Mouse (Mus musculus) liver, embryonic 15.5 days (tissue): ENCODE data around the gene Ciao2b. TPM values are rescaled to one million over a fixed set of nuclear protein-coding genes. Genes with fewer than 3 reads are reported as not detected.

ENCODE experiments used
- ATAC-seq: fragments of 200-750 bp; cut with Nextera tagmentation; 2 replicates; pipeline ENCODE4 v1.8.0; 2017; ENCODE audit warnings: moderate number of reproducible peaks, mild to moderate bottlenecking, moderate library complexity; ENCODE audit not compliant: insufficient read depth
- H3K27ac ChIP-seq: fragments of 300-500 bp; sonication (generic); replicated peaks from 2 replicates; pipeline ENCODE4 v1.5.1; 2015; ENCODE audit warnings: mild to moderate bottlenecking, inconsistent platforms
- H3K27me3 ChIP-seq: fragments of 300-500 bp; sonication (generic); 2 replicates; pipeline ENCODE4 v1.6.1; 2015; ENCODE audit warnings: mild to moderate bottlenecking, inconsistent platforms
- H3K36me3 ChIP-seq: fragments of 300-500 bp; sonication (generic); replicated peaks from 2 replicates; pipeline ENCODE4 v1.6.1; 2015; ENCODE audit warnings: moderate library complexity, mild to moderate bottlenecking, inconsistent platforms
- H3K4me1 ChIP-seq: fragments of 300-500 bp; sonication (generic); replicated peaks from 2 replicates; pipeline ENCODE4 v1.6.1; 2015; ENCODE audit warnings: inconsistent platforms
- H3K4me2 ChIP-seq: fragments of 300-500 bp; sonication (generic); 2 replicates; pipeline ENCODE4 v1.6.1; 2015; ENCODE audit warnings: moderate library complexity, mild to moderate bottlenecking, inconsistent platforms
- H3K4me3 ChIP-seq: fragments of 300-500 bp; sonication (generic); replicated peaks from 2 replicates; pipeline ENCODE4 v1.5.1; 2015; ENCODE audit warnings: mild to moderate bottlenecking, inconsistent platforms
- H3K9ac ChIP-seq: fragments of 300-500 bp; sonication (generic); 2 replicates; pipeline ENCODE4 v1.6.1; 2015; ENCODE audit warnings: moderate library complexity, mild to moderate bottlenecking, inconsistent platforms
- H3K9me3 ChIP-seq: fragments of 300-500 bp; sonication (generic); replicated peaks from 2 replicates; pipeline ENCODE4 v1.6.1; 2016; ENCODE audit warnings: inconsistent platforms
- WGBS: fragments of 180-500 bp; shearing (Covaris S2); methylation state at CpG from one replicate; pipeline ENCODE4 v1.1.7; 2015; ENCODE audit warnings: mixed read lengths; ENCODE audit not compliant: insufficient replicate concordance; 5-methylcytosine and 5-hydroxymethylcytosine counted together
- polyA plus RNA-seq: library from polyadenylated mRNA; unstranded; fragments of >200 nt; fragmentation: Nextera tagmentation; extraction: Ambion mirVana; gene quantifications from 2 replicates; pipeline ENCODE4 v1.2.1, GENCODE M21; 2015

Ciao2b gene
- polyA plus RNA-seq, 1 experiment from 2014 or later: 44.3 TPM

DNA sequence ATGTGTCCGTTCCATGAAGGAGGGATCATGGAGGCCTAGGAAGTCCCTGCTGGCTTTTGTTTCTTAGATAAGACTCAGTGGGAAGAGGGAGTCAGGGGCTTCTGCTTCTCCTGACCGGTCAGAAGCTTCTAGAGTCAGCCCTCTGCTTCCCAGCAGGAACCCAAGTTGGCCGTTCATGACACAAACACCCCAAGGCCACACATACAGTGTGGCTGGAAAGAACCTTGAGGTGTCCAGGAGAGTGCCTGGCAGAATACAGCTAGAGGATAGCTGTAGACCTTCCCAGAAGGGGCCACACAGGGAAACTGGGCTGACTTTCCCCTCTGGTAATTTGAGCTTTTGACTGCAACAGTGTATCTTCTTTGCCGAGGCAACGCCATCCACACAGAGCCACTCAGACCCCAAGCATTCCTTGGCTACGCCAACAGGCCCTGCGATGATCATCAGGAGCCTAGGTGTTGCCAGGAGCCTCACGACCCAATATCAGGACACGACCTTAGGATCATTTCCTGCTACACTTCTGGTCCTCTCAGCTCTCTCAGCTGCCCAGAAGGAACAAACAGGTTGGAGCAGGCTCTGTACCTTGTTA, 8.5 kb downstream of the Ciao2b start:
- Histone ChIP-seq H3K9me3 (no peaks in the 10 kb centered on the region), H3K4me3 (no peak overlapping the region), H3K4me1 (peaks cover 18% of the 10 kb centered on the region), H3K27ac (no peak overlapping the region), H3K27me3 (peaks cover 38% of the 10 kb centered on the region), H3K4me2 (no peak overlapping the region), H3K9ac (no peak overlapping the region), H3K36me3 (peaks cover 6% of the 10 kb centered on the region; the same call in 1 of the 2 replicates)
- 50% methylated on average over 9 of the region's 9 CpGs for WGBS
- ATAC-seq: no peak

DNA sequence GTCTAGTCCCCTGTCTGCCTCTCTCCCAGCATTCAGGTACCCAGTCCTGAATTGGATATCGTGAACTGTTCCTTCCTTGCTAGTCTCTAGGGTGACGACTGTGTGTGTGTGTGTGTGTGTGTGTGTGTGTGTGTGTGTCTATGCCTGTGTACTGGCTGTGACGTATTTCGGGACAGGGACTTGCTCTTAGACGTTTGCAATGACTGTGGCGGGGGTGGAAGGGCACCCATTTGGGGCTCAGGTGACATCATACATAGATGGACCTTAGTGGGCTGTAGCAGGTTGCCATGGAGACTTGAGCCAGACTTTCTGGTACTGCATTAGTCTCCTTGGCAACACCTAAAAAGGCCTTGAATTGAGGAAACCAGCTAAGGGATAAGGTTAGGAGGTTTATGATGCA, 9.3 kb downstream of the Ciao2b start:
- H3K27me3 ChIP-seq: peaks cover 38% of the 10 kb centered on the region
- H3K4me3 ChIP-seq: no peak overlapping the region
- no peaks in the 10 kb centered on the region for H3K9me3 ChIP-seq
- no peaks in the 10 kb centered on the region for H3K36me3 ChIP-seq
- ATAC-seq: no peak
- H3K4me1 ChIP-seq: peaks cover 18% of the 10 kb centered on the region
- H3K4me2 ChIP-seq: no peak overlapping the region
- H3K9ac ChIP-seq: no peak overlapping the region
- H3K27ac ChIP-seq: no peak overlapping the region
- WGBS: 58% methylated on average over 6 of the region's 6 CpGs

DNA sequence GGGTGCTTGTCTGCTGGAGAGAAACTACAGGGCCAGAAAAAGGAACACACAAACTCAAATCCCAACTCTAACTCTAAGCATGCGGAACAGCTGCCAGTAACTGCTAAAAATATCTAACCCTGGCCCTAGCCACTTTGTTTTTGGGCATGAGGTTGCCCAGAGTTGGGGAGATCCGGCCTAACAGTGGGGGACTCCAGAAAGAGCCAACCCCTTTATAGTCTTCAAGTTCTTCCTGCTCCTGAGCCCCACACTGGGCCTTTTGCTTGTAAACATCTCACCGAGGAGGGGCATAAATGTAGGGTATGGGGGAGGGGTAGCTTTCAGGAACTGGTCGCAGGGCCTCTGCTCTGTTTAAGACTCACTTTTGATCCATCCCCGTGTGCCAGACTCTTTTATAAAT, 9.8 kb downstream of the Ciao2b start:
- Histone ChIP-seq H3K27ac (no peak overlapping the region), H3K4me1 (peaks cover 18% of the 10 kb centered on the region), H3K9ac (no peak overlapping the region), H3K36me3 (no peaks in the 10 kb centered on the region), H3K4me2 (peak overlapping the region; percentile 53; the same call in 1 of the 2 replicates), H3K4me3 (no peak overlapping the region), H3K27me3 (peaks cover 38% of the 10 kb centered on the region), H3K9me3 (no peaks in the 10 kb centered on the region)
- no peak for ATAC-seq
- 26% methylated on average over 5 of the region's 5 CpGs for WGBS

DNA sequence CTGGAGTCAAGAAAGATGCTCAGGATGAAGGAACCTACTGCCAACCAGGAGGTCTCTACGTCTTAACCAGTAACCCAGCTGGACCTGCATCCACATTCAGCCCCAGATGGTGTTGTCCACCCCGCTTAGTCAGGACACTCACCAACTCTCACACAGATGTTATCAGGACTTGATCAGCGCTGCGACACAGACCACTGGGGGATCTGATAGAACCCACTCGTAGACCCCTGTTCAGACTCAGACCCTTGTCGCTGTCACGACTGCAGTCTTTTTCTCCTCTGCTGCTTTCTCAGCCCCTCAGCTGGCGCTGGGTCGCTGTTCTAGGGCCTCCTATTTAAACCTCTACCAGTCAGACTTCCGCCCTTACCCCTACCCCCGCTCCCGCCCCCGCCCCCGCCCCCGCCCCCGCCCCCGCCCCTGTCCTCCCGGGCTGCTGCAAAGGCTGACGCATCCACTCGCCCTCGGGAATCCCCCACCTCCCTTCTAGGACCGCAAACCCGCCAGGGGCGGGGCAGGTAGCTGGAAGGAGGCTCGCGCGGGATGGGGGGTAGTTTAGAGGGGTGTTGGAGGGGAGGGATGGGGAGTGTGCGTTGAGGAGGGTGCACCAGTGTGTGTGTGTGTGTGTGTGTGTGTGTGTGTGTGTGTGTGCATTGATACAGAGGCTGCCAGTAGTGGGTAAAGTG, 10.6 kb downstream of the Ciao2b start, which contains the start of gene Rrad:
Rrad (minus strand) TSS at position 347 of the 683 bp plus-strand sequence.
- Histone ChIP-seq H3K4me3 (peak within 1 kb of the TSS; percentile 31), H3K9ac (no peak within 1 kb of the TSS), H3K36me3 (no peaks in the 10 kb centered on the region), H3K27me3 (peaks cover 38% of the 10 kb centered on the region), H3K9me3 (no peaks in the 10 kb centered on the region), H3K27ac (no peak within 1 kb of the TSS), H3K4me2 (peak within 1 kb of the TSS; percentile 53), H3K4me1 (peaks cover 18% of the 10 kb centered on the region)
- ATAC-seq: no peak
- WGBS: under 1% methylated on average over 28 of the region's 28 CpGs

DNA sequence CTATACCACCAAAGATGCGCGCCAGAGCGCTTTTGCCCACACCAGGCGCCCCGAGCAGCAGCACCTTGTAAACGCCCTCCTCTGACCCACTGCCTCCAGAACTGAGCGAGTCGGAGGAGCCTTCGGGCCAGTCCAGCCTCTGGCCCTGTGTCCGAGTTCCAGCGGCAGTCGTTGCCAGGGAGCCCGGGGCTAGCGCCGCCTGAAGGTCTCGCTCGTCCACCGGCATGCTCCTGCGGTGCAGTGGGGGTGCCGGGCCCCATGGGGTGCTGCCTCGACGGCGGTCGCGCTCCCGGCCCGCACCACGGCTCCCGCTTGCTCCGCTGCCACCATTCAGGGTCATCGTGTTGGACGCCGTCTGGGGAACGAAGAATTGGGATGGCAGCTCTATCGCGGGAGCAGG, 11.2 kb downstream of the Ciao2b start:
- H3K4me3 ChIP-seq: peak overlapping the region; percentile 31
- no peak for ATAC-seq
- WGBS: 2% methylated on average over 36 of the region's 36 CpGs
- no peak overlapping the region for H3K9ac ChIP-seq
- no peaks in the 10 kb centered on the region for H3K36me3 ChIP-seq
- no peak overlapping the region for H3K27ac ChIP-seq
- H3K4me2 ChIP-seq: peak overlapping the region; percentile 53
- no peaks in the 10 kb centered on the region for H3K9me3 ChIP-seq
- H3K27me3 ChIP-seq: peaks cover 38% of the 10 kb centered on the region
- peaks cover 18% of the 10 kb centered on the region for H3K4me1 ChIP-seq

GRCm38 (mm10) chr8:104630111-104630479, 11.7 kb downstream of the Ciao2b start:
- Histone ChIP-seq H3K4me1 (peaks cover 18% of the 10 kb centered on the region), H3K4me3 (no peak overlapping the region), H3K9me3 (no peaks in the 10 kb centered on the region), H3K27me3 (peaks cover 38% of the 10 kb centered on the region), H3K27ac (no peak overlapping the region), H3K36me3 (no peaks in the 10 kb centered on the region), H3K4me2 (peak overlapping the region; percentile 53; the same call in 1 of the 2 replicates), H3K9ac (no peak overlapping the region)
- WGBS: 29% methylated on average over 8 of the region's 8 CpGs
- ATAC-seq: no peak

DNA sequence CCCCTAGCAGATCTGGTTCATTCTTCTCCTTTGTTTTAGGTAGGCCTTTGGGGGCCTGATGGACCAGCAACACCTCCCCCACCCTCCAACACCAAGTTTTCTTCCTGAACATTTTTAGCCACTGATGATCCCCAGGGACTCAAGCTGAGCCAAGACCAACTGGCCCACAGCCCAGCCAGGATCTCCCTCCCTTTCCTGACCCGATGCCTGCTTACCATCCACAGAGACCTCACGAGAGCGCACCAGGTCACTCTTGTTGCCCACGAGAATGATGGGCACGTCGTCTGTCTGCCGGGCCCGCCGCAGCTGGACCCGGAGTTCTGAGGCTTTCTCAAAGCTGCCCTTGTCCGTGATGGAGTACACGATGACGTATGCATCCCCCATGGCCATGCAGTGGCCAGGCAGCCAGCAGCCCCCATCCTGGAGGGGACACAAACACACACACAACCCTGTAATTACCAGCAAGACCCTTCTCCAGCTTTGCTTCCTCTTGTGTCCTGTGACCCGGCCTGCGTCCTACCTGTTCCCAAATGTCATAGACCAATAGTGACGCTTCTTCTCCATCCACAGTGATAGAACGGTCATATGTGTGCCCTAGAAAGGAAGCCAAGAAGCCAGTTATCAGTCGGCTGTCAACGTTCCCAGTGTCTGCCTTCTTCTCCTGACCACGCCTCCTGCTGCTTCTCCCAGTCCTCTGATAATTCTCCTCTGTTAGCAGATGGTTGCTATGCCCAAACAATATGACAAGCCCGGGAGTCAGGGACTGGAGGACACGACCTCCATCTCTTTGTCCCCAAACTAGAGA, 12.3 kb downstream of the Ciao2b start:
- no peaks in the 10 kb centered on the region for H3K36me3 ChIP-seq
- no peak overlapping the region for H3K27ac ChIP-seq
- H3K9ac ChIP-seq: no peak overlapping the region
- ATAC-seq: no peak
- H3K27me3 ChIP-seq: peaks cover 38% of the 10 kb centered on the region
- peaks cover 18% of the 10 kb centered on the region for H3K4me1 ChIP-seq
- no peaks in the 10 kb centered on the region for H3K9me3 ChIP-seq
- WGBS: 49% methylated on average over 22 of the region's 22 CpGs
- H3K4me3 ChIP-seq: no peak overlapping the region
- no peak overlapping the region for H3K4me2 ChIP-seq

GRCm38 (mm10) chr8:104628402-104628801, 13.4 kb downstream of the Ciao2b start:
- ATAC-seq: no peak

DNA sequence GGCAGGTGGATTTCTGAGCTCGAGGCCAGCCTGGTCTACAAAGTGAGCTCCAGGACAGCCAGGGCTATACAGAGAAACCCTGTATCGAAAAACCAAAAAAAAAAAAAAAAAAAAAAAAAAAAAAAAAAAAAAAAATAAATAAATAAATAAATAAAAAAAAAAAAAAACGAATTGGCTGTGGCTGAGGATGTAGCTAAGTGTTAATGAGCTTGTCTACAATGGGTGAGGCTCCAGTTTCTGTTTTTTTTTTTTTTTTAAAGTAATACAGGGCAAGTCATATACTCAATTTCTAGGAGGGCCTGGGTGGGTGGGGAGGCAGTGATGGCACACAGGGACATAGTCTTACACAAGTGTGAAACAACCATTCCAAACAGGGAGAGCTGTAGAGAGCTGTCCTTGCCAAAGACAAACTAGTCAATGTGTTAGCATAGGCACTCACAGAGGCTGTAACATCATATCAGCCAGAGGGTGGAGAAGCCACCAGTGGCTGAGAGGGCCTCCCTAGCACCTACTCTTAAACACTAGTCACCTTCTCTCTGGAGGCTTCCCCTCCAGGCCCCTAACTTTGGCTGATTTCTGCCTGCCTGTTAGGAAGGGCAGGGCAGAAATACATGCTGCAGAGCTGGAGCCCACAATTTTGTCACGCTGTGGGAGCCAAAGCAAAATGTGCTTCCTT, 14.6 kb downstream of the Ciao2b start:
- no peak overlapping the region for H3K4me2 ChIP-seq
- no peak for ATAC-seq
- H3K27ac ChIP-seq: no peak overlapping the region
- no peak overlapping the region for H3K9ac ChIP-seq
- no peaks in the 10 kb centered on the region for H3K9me3 ChIP-seq
- peaks cover 18% of the 10 kb centered on the region for H3K4me1 ChIP-seq
- 61% methylated on average over 4 of the region's 4 CpGs for WGBS
- no peak overlapping the region for H3K4me3 ChIP-seq
- H3K36me3 ChIP-seq: no peaks in the 10 kb centered on the region
- H3K27me3 ChIP-seq: peaks cover 34% of the 10 kb centered on the region

More at GRCm38 (mm10) chr8:104628402-104628801, 13.4 kb downstream of the Ciao2b start:
- Histone ChIP-seq H3K27ac (no peak overlapping the region), H3K27me3 (peaks cover 38% of the 10 kb centered on the region), H3K9me3 (no peaks in the 10 kb centered on the region), H3K4me2 (no peak overlapping the region), H3K4me1 (peaks cover 18% of the 10 kb centered on the region), H3K4me3 (no peak overlapping the region), H3K9ac (no peak overlapping the region), H3K36me3 (no peaks in the 10 kb centered on the region)
- WGBS: 86% methylated on average over 21 of the region's 21 CpGs

GRCm38 (mm10) chr8:104624161-104624560, 17.6 kb downstream of the Ciao2b start, which contains the start of gene Cdh16:
Cdh16 (minus strand) TSS chr8:104624396.
- peaks cover 3% of the 10 kb centered on the region; the same call in 1 of the 2 replicates for H3K27me3 ChIP-seq
- 48% methylated on average over 6 of the region's 6 CpGs for WGBS
- H3K4me1 ChIP-seq: no peaks in the 10 kb centered on the region
- no peak within 1 kb of the TSS for H3K9ac ChIP-seq
- H3K27ac ChIP-seq: no peak within 1 kb of the TSS
- H3K4me3 ChIP-seq: no peak within 1 kb of the TSS
- H3K4me2 ChIP-seq: no peak within 1 kb of the TSS
- ATAC-seq: no peak
- no peaks in the 10 kb centered on the region for H3K36me3 ChIP-seq
- H3K9me3 ChIP-seq: no peaks in the 10 kb centered on the region

DNA sequence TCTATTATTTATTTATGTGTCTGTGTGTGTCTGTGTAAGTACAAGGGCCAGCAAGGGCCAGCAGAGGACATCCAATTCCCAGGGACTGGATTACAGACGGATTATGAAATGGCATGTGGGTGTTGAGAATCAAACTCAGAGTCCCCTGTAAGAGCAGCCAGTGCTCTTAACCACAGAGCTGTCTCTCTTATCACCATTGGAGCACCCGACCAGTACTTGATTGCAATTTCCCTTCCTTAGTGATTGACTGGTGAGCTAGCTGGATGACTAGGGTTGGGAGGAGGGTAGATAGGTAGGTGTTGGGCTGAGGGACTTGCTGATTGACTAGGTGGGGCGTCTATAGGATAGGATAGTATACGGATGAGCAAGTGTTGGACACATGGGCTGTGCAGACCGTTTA, 21.0 kb downstream of the Ciao2b start:
- H3K4me1 ChIP-seq: no peaks in the 10 kb centered on the region
- 32% methylated on average over 5 of the region's 5 CpGs for WGBS
- no peaks in the 10 kb centered on the region for H3K27me3 ChIP-seq
- ATAC-seq: no peak
- H3K27ac ChIP-seq: no peak overlapping the region
- H3K4me2 ChIP-seq: no peak overlapping the region
- H3K9me3 ChIP-seq: no peaks in the 10 kb centered on the region
- H3K9ac ChIP-seq: no peak overlapping the region
- no peak overlapping the region for H3K4me3 ChIP-seq
- no peaks in the 10 kb centered on the region for H3K36me3 ChIP-seq
